Mouse (Mus musculus): Measurements from ENCODE around the gene Gm4216.
"Not testable (repeated sequence)": the region's sequence is repeated elsewhere in the genome, so short reads cannot be mapped to it uniquely, and the experiment has no call there.

Gene Gm4216

DNA sequence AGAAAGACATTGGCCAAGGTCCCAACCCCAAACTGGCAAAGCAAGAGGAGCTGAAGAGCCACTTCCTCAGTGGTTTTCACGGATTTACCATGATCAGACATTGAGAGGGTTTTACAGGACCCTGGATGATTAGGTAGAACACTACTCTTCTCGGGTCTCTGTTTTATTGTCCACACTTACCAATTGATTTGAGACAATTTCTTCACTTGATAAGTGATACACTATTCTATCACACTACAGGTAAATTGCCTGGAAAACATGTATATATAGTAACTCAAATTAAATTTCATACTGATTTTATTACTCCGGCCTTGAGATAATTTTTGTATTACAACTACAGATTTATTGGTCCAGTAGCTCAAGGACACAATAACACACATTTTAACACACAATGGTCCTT is at the start of gene Gm4216:
TSS of gene Gm4216 (minus strand) at position 101 of the 400 bp plus-strand sequence.
- not testable (repeated sequence) for DNase-seq

DNA sequence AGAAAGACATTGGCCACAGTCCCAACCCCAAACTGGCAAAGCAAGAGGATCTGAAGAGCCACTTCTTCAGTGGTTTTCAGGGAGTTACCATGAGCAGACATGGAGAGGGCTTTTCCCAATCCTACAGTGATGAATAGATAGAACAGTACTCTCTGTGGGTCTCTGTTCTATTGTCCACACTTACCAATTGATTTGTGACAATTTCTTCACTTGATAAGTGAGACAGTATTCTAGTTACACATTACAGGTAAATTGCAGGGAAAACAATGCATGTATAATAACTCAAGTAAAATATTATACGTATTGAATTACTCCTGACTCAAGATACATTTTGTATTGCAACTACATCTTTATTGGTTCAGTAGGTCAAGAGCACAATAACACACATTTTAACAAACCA is 47.6 kb upstream of the Gm4216 start, which contains the start of gene Gm8720:
TSS of gene Gm8720 (minus strand) at position 101 of the 400 bp plus-strand sequence.
- DNase-seq, result not testable (repeated sequence)

DNA sequence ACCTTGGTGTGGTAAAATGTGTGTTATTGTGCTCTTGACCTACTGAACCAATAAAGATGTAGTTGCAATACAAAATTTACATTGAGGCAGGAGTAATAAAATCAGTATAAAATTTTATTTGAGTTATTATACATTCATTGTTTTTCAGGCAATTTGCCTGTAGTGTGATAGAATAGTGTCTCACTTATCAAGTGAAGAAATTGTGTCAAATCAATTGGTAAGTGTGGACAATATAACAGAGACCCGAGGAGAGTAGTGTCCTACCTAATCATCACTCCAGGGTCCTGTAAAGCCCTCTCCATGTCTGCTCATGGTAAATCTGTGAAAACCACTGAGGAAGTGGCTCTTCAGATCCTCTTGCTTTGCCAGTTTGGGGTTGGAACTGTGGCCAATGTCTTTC is 35.5 kb upstream of the Gm4216 start, which contains the start of gene Vmn1r163:
TSS of gene Vmn1r163 (plus strand) at position 301 of the 400 bp plus-strand sequence.
- DNase-seq, result not testable (repeated sequence)

- not testable (repeated sequence) for DNase-seq
Observed at GRCm38 (mm10) chr7:22984573-22984972, 35.1 kb downstream of the Gm4216 start, which contains the start of gene Gm4214. Gene Gm4214 (minus strand): TSS chr7:22984673.

Measured in kidney, postnatal 4 days (tissue).